Mouse (Mus musculus): ENCODE results near the gene Dhdds.

GRCm38 (mm10) chr4:134005581-134006358 lies 5.1 kb upstream of the Dhdds start:
- no peak for TF ChIP-seq CTCF (IDR thresholded peaks at IDR 0.05)
- TF ChIP-seq EP300 (IDR thresholded peaks at IDR 0.05): no peak
